Mouse (Mus musculus): ENCODE measurements around the gene Med12. TPM values are rescaled to one million over a fixed set of nuclear protein-coding genes. Genes with fewer than 3 reads are reported as not detected.
"Not testable (repeated sequence)": the region's sequence is repeated elsewhere in the genome, so short reads cannot be mapped to it uniquely, and the experiment has no call there.

Med12 gene
- total RNA-seq, 1 experiment = 27.0 TPM

DNA sequence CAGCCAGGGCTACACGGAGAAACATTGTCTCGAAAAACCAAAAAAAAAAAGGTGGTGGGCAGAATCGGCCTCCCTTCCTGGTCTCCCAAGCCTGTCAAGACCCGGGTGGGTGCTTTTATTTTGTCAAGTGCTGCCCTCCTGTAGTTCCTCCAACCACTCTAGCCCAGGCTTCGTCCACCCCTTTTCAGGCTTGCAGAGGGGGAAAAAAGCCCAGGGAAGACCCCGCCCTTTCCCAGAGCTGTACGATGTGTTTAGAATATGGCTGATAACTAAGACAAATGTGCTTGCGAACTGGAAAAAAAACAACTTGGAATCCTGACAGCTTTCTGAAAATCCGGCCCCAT lies 58.2 kb downstream of the Med12 start:
- in situ Hi-C loops (cut with MboI; ENCODE audit: low sequenced_read_pairs in 2 of 2, unreplicated experiment in 2 of 2) = loop anchor here (10.0 to 25.0 kb wide), 2 partner anchors 195 to 197 kb away; no protein-coding TSS in a partner anchor
- Histone ChIP-seq H3K9me3 (ENCODE audit: control insufficient read depth, insufficient read depth, low read depth, low read length) (no peaks in the 10 kb centered on the region), H3K4me3 (ENCODE audit: insufficient read depth in 1 of 2, low read depth in 1 of 2, low read length in 2 of 2, poor library complexity in 1 of 2, severe bottlenecking in 1 of 2) (peak overlapping the region; percentile 56 to 75), H3K27ac (ENCODE audit: insufficient read depth, low read depth, low read length, poor library complexity, severe bottlenecking) (peak overlapping the region; percentile 80), H3K9ac (ENCODE audit: insufficient read depth, low read depth, low read length, poor library complexity, severe bottlenecking) (peak overlapping the region; percentile 67), H3K36me3 (ENCODE audit: control insufficient read depth, insufficient read depth, low read length, poor library complexity, severe bottlenecking) (no peaks in the 10 kb centered on the region), H3K4me1 (ENCODE audit: control insufficient read depth in 2 of 2, insufficient read depth in 2 of 2, low read length in 2 of 2, poor library complexity in 1 of 2) (peaks cover 0 to 4% of the 10 kb centered on the region in 2 experiments; a peak in 1 of 4 replicates)
- DNase-seq (ENCODE audit: low read depth, low spot score) = no peak
- TF ChIP-seq CHD2 (IDR thresholded peaks at IDR 0.05; ENCODE audit: low read depth, low read length) = no peak
- no peak for TF ChIP-seq ZNF384 (IDR thresholded peaks at IDR 0.05; ENCODE audit: low read depth, low read length)
- TF ChIP-seq MAFK (IDR thresholded peaks at IDR 0.05; ENCODE audit: insufficient read depth, low read depth, low read length) = no peak
- TF ChIP-seq HCFC1 (IDR thresholded peaks at IDR 0.05; ENCODE audit: borderline replicate concordance, insufficient read depth, low read length) = no peak
- no peak for TF ChIP-seq ZC3H11A (IDR thresholded peaks at IDR 0.05; ENCODE audit: borderline replicate concordance, low read depth, low read length)

DNA sequence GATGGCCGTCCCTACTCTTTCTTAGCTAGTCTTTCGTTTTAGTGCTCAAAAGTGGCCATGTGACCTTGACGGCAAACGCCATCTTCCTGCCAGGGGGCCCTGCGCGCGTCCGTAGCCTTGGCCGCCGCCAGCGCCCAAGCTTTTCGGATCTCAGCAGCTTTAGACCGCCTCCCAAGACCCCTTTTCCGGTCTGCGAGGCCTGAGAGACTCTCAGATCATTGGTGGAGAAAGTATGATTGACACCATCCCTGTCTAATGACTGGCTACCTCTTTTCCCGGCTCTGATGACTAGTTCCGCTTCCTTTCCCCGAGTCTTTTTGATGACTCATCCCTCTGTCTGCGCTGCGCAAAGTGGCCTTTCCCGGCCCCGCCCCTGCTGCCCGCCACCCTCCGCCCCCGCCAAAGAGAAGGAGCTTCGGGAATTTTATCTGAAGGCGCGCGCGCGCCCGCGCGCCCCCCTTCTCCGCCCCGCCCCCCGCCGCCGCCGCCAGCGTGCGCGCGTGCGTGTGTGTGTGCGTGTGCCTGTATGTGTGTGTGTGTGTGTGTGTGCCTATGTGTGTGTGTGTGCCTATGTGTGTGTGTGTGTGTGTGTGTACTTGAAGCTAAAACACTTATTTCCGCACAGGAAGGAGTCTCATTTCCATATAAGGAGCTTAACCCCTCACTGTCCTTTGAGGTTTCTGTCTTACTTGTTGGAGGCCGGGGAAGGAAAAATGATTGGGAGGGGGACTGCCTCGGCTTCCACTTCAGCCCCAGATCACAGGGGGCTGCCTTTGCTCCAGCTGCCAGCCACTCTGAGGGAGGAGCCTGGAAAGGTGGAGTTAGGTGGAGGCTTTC lies 58.8 kb downstream of the Med12 start:
- peaks cover 0 to 4% of the 10 kb centered on the region in 2 experiments; a peak in 1 of 4 replicates for H3K4me1 ChIP-seq (ENCODE audit: control insufficient read depth in 2 of 2, insufficient read depth in 2 of 2, low read length in 2 of 2, poor library complexity in 1 of 2)
- TF ChIP-seq HCFC1 (IDR thresholded peaks at IDR 0.05; ENCODE audit: borderline replicate concordance, insufficient read depth, low read length) = no peak
- no peak for TF ChIP-seq ZC3H11A (IDR thresholded peaks at IDR 0.05; ENCODE audit: borderline replicate concordance, low read depth, low read length)
- peak; percentile 59 for TF ChIP-seq CHD2 (IDR thresholded peaks at IDR 0.05; ENCODE audit: low read depth, low read length)
- peak; percentile 90 for TF ChIP-seq MAFK (IDR thresholded peaks at IDR 0.05; ENCODE audit: insufficient read depth, low read depth, low read length)
- no peak for TF ChIP-seq ZNF384 (IDR thresholded peaks at IDR 0.05; ENCODE audit: low read depth, low read length)
- peak overlapping the region; percentile 84 for H3K27ac ChIP-seq (ENCODE audit: insufficient read depth, low read depth, low read length, poor library complexity, severe bottlenecking)
- peak overlapping the region; percentile 70 to 87 for H3K4me3 ChIP-seq (ENCODE audit: insufficient read depth in 1 of 2, low read depth in 1 of 2, low read length in 2 of 2, poor library complexity in 1 of 2, severe bottlenecking in 1 of 2)
- H3K9ac ChIP-seq (ENCODE audit: insufficient read depth, low read depth, low read length, poor library complexity, severe bottlenecking) = peak overlapping the region; percentile 76
- peak; percentile 75 for DNase-seq (ENCODE audit: low read depth, low spot score)
- H3K36me3 ChIP-seq (ENCODE audit: control insufficient read depth, insufficient read depth, low read length, poor library complexity, severe bottlenecking) = no peaks in the 10 kb centered on the region
- H3K9me3 ChIP-seq (ENCODE audit: control insufficient read depth, insufficient read depth, low read depth, low read length) = no peaks in the 10 kb centered on the region
- in situ Hi-C loops (cut with MboI; ENCODE audit: low sequenced_read_pairs in 2 of 2, unreplicated experiment in 2 of 2) = loop anchor here (10.0 to 25.0 kb wide), 2 partner anchors 195 to 198 kb away; no protein-coding TSS in a partner anchor

DNA sequence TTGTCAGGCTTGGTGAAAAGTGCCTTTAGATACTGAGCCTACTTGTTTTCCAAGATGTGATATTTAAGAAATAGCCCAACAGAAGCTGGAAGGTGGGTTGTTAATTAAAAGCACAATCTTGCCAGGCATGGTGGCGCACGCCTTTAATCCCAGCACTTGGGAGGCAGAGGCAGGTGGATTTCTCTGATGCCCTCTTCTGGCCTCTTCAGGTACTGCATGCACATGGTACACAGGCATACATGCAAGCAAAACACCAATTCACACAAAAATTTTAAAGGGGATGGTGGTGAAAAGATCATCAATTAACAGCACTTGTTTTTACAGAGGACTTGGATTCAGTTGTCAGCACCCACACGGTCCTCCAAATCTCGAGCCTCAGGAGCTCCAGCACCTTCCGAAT lies 60.8 kb downstream of the Med12 start:
- Histone ChIP-seq H3K27ac (ENCODE audit: insufficient read depth, low read depth, low read length, poor library complexity, severe bottlenecking) (no peak overlapping the region), H3K4me3 (ENCODE audit: insufficient read depth in 1 of 2, low read depth in 1 of 2, low read length in 2 of 2, poor library complexity in 1 of 2, severe bottlenecking in 1 of 2) (no peak overlapping the region), H3K9me3 (ENCODE audit: control insufficient read depth, insufficient read depth, low read depth, low read length) (no peaks in the 10 kb centered on the region), H3K4me1 (ENCODE audit: control insufficient read depth in 2 of 2, insufficient read depth in 2 of 2, low read length in 2 of 2, poor library complexity in 1 of 2) (peaks cover 0 to 2% of the 10 kb centered on the region in 2 experiments; a peak in 1 of 4 replicates), H3K36me3 (ENCODE audit: control insufficient read depth, insufficient read depth, low read length, poor library complexity, severe bottlenecking) (no peaks in the 10 kb centered on the region), H3K9ac (ENCODE audit: insufficient read depth, low read depth, low read length, poor library complexity, severe bottlenecking) (no peak overlapping the region)
- in situ Hi-C loops (cut with MboI; ENCODE audit: low sequenced_read_pairs in 2 of 2, unreplicated experiment in 2 of 2) = loop anchor here (10.0 to 25.0 kb wide), 2 partner anchors 197 to 200 kb away; no protein-coding TSS in a partner anchor
- TF ChIP-seq HCFC1 (IDR thresholded peaks at IDR 0.05; ENCODE audit: borderline replicate concordance, insufficient read depth, low read length) (no peak), ZC3H11A (IDR thresholded peaks at IDR 0.05; ENCODE audit: borderline replicate concordance, low read depth, low read length) (no peak), ZNF384 (IDR thresholded peaks at IDR 0.05; ENCODE audit: low read depth, low read length) (no peak), MAFK (IDR thresholded peaks at IDR 0.05; ENCODE audit: insufficient read depth, low read depth, low read length) (no peak), CHD2 (IDR thresholded peaks at IDR 0.05; ENCODE audit: low read depth, low read length) (no peak)
- peak; percentile 26 for DNase-seq (ENCODE audit: low read depth, low spot score)

DNA sequence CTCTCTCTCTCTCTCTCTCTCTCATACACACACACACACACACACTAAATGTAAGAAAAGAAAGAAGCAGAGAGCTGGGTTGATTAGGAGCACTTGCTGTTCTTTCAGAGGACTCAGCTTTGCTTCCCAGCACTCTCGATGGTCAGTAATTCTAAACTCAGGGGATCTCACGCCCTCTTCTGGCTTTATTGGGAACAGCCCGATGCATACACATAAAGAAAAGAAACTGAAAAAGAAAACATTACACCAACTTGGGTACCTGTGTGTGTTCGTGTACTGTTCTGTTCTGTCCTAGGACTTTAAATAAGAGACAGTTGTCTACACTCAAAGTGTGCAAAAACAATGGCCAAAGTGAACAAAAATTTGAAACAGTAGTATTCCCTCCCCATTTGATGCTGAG lies 64.8 kb downstream of the Med12 start:
- H3K36me3 ChIP-seq (ENCODE audit: control insufficient read depth, insufficient read depth, low read length, poor library complexity, severe bottlenecking) = no peaks in the 10 kb centered on the region
- no peak overlapping the region for H3K4me3 ChIP-seq (ENCODE audit: insufficient read depth in 1 of 2, low read depth in 1 of 2, low read length in 2 of 2, poor library complexity in 1 of 2, severe bottlenecking in 1 of 2)
- no peak overlapping the region for H3K9ac ChIP-seq (ENCODE audit: insufficient read depth, low read depth, low read length, poor library complexity, severe bottlenecking)
- no peak for DNase-seq (ENCODE audit: low read depth, low spot score)
- in situ Hi-C loops (cut with MboI; ENCODE audit: low sequenced_read_pairs in 2 of 2, unreplicated experiment in 2 of 2) = loop anchor here (10.0 to 25.0 kb wide), 2 partner anchors 201 to 204 kb away; no protein-coding TSS in a partner anchor
- no peak overlapping the region for H3K27ac ChIP-seq (ENCODE audit: insufficient read depth, low read depth, low read length, poor library complexity, severe bottlenecking)
- H3K9me3 ChIP-seq (ENCODE audit: control insufficient read depth, insufficient read depth, low read depth, low read length) = no peaks in the 10 kb centered on the region
- 0 out of 2 replicates have a peak, but pooled peaks have one; percentile 16 for TF ChIP-seq MAFK (IDR thresholded peaks at IDR 0.05; ENCODE audit: insufficient read depth, low read depth, low read length)
- TF ChIP-seq CHD2 (IDR thresholded peaks at IDR 0.05; ENCODE audit: low read depth, low read length) = no peak
- H3K4me1 ChIP-seq (ENCODE audit: control insufficient read depth in 2 of 2, insufficient read depth in 2 of 2, low read length in 2 of 2, poor library complexity in 1 of 2) = peaks cover 0 to under 1% of the 10 kb centered on the region in 2 experiments; a peak in 1 of 4 replicates

DNA sequence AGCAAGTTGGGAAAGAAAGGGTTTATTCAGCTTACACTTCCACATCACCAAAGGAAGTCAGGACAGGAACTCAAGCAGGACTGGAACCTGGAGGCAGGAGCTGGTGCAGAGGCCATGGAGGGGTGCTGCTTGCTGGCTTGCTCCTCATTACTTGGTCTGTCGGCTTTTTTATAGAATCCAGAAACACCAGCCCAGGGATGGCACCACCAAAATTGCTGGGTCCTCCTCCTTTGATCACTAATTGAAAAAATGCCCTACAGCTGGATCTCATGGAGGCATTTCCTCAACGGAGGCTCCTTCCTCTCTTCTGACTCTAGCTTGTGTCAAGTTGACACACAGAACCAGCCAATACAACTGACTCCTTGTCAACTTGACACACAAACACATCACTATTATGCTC lies 69.0 kb downstream of the Med12 start:
- in situ Hi-C loops (cut with MboI; ENCODE audit: low sequenced_read_pairs in 2 of 2, unreplicated experiment in 2 of 2) = loop anchor here in 1 of 2 experiments (25.0 kb wide), 1 partner anchor 206 kb away; no protein-coding TSS in a partner anchor
- not testable (repeated sequence) for DNase-seq (ENCODE audit: low read depth, low spot score)

More for the DNA sequence above, 69.0 kb downstream of the Med12 start:
- H3K9ac ChIP-seq (ENCODE audit: insufficient read depth, low read depth, low read length, poor library complexity, severe bottlenecking); H3K4me1 ChIP-seq (ENCODE audit: control insufficient read depth in 2 of 2, insufficient read depth in 2 of 2, low read length in 2 of 2, poor library complexity in 1 of 2); H3K36me3 ChIP-seq (ENCODE audit: control insufficient read depth, insufficient read depth, low read length, poor library complexity, severe bottlenecking); H3K27ac ChIP-seq (ENCODE audit: insufficient read depth, low read depth, low read length, poor library complexity, severe bottlenecking); H3K4me3 ChIP-seq (ENCODE audit: insufficient read depth in 1 of 2, low read depth in 1 of 2, low read length in 2 of 2, poor library complexity in 1 of 2, severe bottlenecking in 1 of 2); H3K9me3 ChIP-seq (ENCODE audit: control insufficient read depth, insufficient read depth, low read depth, low read length): not testable (repeated sequence)
